Mouse (Mus musculus) T-helper 1 cell (primary cell): ENCODE data around the gene Ubl7.

ENCODE experiments used
- in situ Hi-C: fragments of 300-600 bp; cut with MboI, MseI; formaldehyde crosslinking; loops from one replicate; pipeline ENCODE4 v1.15.1; 2025; ENCODE audit warnings: high pct_unique_total_duplicates

The Ubl7 gene

DNA sequence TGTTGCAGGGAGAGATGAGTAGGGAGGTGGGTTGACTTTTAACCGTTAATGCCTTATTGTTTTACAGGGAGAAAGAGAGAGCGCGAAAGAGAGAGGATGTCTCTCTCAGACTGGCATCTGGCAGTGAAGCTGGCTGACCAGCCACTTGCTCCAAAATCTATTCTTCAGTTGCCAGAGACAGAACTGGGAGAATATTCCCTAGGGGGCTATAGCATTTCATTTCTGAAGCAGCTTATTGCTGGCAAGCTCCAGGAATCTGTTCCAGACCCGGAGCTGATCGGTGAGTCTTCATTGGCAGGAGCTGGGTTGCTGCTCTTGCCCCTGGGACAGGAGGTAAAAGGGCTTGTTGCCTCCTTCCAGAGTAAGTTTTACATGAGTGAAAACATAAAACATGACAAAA is 1.8 kb downstream of the Ubl7 start:
- in situ Hi-C loops, result no loop called here

- in situ Hi-C loops, result no loop called here
These were observed 10.8 kb downstream of the Ubl7 start for GRCm38 (mm10) chr9:57921491-57922060.

DNA sequence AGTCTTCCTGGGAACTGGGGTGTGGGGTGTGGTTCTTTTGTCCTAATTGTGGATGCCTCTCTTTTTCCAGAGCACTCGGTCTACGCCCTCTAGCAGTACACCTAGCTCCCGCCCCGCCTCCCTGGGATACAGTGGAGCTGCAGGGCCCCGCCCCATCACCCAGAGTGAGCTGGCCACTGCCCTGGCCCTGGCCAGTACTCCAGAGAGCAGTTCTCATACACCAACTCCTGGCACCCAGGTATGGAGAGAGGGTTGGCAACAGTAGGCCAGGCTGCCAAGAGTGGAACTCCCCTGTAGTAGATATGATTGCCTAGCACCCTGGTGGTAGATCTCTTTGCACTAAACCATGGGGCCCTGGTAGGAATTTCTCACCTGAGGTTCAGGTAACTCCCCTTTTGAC is 11.6 kb downstream of the Ubl7 start:
- in situ Hi-C loops, result no loop called here

DNA sequence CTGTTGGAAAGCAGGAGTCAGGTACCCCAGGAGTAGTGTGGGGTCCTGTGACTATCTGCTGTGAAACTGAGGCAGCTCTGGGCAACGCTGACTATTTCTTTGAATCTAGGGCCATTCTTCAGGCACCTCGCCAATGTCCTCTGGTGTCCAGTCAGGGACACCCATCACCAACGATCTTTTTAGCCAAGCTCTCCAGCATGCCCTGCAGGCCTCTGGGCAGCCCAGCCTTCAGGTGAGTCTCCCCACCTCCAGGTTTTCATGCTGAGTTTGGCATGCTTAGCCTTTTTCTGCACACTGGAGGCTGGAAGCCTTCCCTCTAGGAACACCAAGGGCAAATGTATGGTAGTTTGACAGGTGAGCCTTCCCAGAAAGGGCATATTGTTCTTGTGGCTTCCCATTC is 12.3 kb downstream of the Ubl7 start:
- in situ Hi-C loops, result no loop called here

DNA sequence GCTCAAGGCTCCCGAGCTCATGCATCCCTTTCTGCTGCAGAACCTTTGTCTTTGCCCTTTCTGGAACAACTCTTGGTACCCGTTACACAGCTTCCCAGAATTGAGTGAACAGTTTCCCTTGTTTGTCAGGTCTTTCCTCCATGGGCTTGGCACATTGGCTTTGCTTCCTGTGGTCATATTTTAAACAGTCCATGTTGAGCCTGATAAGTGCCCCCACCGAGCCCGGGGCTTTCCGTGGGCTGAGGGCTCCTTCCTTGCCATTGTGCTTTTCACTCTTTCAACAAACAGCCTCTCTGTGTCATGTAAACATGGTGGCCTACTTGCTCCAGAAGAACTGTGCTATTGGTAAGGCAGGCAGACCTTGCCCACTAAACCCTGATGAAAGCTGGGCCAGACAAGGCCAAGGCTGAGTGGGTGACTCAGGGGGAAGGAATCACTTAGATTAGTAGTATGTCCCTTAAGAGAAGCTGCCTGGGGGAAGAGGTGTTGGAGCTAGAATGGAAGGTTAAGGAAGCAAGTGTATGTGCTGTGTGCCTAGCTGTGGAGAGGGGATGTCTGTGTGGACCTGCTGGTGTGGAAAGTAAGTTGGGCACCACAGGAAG is 20.5 kb downstream of the Ubl7 start:
- in situ Hi-C loops, result no loop called here

DNA sequence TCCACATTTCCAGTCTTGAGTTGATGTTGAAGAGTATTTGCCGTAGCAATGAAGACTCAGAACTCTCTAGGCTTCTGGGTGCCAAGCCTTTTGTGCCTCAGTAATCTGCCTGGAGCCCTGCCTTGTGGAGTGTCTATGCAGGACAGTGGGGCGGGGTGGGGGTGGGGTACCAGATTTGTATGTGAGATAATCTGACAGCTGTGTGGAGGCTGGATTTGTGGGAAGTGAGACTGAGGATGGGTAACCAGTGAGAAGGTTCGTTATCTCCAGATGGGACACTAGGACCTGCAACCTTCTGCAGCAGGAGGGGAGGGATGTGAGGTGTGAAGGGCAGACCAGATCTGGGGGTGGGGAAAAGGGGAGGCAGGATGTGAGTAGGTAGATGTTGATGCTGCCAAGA is 21.5 kb downstream of the Ubl7 start:
- in situ Hi-C loops, result no loop called here

- in situ Hi-C loops, result no loop called here
These were observed 22.2 kb downstream of the Ubl7 start for GRCm38 (mm10) chr9:57932831-57933602.

DNA sequence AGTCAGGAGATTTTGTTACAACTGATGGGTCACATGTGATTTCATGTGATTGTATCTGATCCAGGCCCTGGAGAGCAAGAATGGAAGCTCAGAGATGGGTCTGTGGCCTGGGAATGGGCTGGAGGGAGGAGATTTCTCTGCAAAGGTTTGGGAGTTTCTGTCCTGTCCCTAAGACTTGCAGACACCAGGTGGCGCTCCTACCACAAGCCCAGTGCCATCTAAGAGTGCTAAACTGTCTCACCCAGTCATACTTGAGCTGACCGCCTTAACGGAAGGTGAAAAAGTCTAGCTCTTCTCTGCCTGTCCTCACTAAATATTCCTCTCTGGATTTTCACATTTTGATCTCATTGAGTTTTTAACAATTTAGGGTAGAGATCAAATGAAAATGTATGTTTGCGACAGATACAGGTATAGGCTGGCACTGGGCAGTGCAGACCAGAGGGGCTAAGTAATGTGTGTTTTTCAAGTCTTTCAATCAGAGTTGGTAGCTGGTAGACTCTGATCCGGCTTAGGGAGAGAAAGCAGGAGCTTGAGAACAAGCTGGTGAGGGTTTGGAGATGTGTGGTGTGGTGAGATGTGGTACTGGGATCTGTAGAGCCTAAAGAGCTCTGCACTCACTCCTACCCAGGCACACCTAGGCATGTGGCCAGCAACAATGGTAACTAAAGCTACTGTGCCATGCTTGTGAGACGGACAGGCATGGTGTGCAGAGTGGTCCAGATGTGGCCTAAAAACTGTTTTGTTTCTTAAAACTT is 25.1 kb downstream of the Ubl7 start:
- in situ Hi-C loops, result loop anchor here (5.0 kb wide), 2 partner anchors 56 to 74 kb away; no protein-coding TSS in a partner anchor

DNA sequence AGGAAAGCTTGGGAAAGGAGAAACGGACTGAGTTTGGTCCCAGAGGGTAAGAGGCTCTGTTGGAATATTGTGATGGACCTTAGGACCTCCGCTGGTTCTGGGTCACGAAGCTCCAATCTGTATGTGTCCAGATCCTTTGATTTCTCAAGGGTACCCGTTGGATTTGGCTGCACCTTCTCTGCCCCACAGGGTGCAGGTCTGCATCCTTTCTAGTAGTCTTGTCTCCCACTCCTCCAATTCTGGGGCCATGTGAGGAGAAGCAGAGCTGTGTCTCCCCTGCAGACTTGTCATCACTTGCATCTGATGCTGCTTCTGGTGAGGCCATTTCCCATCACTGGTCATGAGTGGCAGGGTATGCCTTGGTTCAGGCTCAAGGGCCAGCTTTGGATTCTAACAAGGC is 26.4 kb downstream of the Ubl7 start:
- in situ Hi-C loops, result loop anchor here (5.0 kb wide), 2 partner anchors 55 to 75 kb away; no protein-coding TSS in a partner anchor

DNA sequence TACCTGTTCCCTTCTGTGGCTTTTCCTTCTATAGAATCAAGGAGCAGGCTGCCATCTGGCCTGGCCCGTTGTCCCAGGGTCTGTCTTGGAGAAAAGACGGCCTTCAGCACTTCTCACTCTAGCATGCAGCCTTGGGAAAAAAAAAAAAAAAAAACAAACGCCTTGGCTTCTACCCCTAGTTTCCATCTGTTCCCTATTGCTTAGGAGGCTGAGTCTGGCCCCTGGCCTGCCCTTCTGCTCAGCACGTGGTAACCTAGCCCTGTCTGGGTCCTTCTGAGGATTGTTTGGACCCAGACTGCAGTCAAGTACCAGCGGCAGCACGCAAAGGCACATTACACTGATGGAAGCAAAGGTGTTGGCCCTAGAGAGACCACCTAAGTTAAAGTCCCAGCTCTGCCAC is 26.9 kb downstream of the Ubl7 start:
- in situ Hi-C loops, result loop anchor here (5.0 kb wide), 2 partner anchors 55 to 75 kb away; no protein-coding TSS in a partner anchor

DNA sequence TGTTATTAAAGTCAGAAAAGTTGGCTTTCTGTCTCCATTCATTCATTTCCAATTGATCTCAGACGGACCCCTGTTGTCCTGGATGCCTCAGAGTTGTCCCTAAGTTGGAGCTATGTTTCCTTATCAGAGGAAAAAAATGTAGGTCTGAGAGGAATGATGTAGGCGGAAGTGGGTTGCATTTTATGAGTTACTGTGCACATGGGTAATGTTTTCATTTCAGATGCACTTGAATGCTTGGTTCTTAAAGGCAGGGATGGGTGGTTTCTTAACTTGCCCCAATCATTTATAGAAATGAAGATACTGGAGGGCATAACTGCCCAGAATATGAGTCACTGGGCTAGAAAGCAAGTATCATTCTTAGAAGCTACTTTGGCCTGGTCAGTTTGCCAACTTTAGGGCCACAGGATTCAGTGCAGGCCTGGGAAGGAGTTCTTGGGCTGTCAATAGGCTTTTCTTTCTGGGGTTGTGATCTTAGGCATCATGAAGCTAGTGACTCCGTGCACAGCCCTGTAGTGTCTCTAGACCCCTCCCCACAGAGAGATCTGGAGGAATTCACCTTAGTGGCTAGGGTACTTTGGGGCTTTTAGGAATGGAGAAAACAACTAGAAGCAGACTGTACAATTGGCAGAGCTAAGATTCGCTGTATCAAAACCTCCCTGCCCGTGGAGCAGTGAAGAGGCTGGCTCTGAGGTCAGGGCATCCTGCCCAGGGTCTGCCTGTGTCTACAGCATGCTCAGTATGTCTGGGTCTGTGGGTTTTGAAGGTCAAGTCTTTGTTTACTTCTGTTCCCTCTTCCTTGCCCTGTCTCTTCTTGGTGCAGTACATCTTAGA is 27.7 kb downstream of the Ubl7 start:
- in situ Hi-C loops, result loop anchor here (5.0 kb wide), 2 partner anchors 54 to 76 kb away; no protein-coding TSS in a partner anchor

DNA sequence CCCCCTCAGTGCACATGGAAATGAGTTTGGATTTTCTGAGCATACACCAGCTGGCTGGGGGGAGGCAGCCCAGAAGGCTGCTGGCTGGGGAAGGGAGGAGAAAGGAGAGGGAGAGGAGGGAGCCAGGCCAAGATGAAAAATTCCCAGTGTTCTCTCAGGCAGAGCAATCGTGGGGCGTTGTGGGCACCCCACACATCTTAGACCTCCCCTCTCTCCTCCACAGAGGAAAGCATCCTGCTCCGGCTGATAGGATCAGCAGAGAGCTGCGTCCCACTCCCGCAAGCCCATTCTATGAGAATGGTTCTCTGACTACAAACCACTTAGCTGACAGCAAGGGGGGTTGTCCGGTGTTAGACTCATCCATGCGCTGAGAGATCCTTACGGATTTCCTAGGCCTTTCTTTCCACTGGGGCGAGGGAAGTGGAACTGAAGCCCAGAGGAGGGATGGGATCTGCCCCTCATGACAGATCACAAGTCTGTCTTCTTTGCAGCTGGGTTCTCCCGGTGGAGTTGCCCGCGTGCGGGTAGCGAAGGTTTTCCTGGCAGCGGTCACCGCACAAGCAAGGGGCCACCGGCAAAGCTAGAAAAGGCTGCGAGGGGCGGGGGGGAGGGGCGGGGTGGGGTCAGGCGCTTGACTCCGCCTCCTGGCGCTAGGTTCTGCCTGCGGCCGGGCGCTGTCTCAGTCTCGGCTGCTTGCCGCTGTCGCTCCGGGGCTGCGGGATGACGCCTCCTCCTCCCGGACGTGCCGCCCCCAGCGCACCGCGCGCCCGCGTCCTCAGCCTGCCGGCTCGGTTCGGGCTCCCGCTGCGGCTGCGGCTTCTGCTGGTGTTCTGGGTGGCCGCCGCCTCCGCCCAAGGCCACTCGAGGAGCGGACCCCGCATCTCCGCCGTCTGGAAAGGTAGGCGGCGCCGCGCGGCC is 28.9 kb downstream of the Ubl7 start, which contains the start of gene Sema7a:
Sema7a (plus strand) TSS at position 682 of the 918 bp plus-strand sequence.
- in situ Hi-C loops, result loop anchor here (5.0 kb wide), 2 partner anchors 53 to 77 kb away; no protein-coding TSS in a partner anchor

DNA sequence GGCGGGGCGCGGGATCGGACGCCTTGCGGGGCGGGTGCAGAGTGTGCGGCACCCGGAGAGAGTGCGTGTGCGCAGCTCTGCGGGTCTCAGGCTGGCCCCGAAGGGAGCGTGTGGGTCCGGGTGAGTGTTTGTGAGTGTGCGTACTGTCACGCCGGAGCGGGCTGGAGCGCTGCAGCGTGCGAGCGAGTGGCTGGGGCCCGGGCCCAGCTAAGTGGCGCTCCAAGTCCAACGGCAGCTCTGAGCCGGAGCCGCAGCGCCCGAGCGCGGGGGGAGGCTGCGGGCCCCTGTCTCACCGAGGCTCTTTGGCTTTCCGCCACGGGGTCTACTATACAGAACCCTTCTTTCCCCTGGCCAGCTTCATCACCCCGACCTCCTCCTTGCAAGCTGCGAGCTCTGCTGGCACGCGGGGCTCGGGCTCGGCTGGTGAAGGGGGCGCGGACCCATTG is 29.6 kb downstream of the Ubl7 start:
- in situ Hi-C loops, result no loop called here

DNA sequence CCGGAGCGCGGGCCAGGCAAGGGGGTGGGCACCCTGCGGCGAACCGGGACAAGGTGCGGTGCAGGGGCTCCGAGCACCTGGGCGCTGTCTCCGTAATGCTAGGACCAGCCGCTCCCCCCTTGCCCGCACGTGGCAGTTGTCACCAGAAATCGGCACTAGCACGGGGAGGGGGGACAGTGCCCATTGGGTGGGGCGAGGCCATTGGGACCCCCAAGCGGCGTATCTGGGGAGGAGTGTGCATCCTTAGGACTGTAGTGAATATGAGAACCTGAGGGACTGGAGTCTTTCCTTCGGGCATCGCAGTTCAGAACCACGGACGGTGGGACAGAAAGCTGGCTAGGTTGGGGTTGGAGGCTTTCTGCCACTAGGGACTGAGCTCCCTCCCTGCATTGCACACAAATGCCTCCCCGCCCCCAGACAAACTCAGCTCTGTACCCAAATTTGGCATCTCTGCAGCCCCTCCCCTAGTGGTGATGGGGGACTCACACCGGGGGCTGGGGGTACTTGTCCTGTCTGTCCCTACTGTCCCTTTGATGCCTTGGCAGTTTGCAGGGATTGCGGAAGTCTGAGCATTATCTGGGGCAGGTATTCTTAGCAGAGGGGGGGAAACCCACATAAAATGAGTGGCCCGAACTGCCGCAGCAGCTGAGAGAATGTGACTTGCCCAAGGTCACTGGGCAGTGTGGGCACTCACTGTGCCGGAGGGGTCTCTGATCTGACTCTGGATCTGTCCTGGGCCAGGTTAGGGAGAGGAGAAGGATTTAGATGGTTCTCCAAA is 30.3 kb downstream of the Ubl7 start:
- in situ Hi-C loops, result no loop called here

DNA sequence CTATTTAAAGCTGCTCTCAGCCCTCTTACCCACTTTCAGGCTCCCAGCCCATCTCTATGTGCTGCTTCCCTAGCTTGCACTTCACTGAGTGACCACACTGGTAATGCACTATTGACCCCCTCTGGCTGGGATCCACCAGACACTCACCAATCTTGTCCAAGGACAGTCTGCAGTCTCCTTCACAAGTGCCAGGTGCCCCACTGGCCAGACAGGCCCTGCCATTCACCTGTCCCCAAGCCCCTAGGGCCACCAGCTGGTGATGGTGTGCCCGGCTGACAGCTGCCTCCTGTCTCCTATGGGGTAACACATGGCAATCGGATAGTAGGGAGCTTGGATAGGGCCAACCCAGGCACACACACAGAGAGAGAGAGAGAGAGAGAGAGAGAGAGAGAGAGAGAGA is 31.3 kb downstream of the Ubl7 start:
- in situ Hi-C loops, result no loop called here

- in situ Hi-C loops, result no loop called here
These were observed 32.3 kb downstream of the Ubl7 start for GRCm38 (mm10) chr9:57943067-57943466.

GRCm38 (mm10) chr9:57944572-57944971 is 33.8 kb downstream of the Ubl7 start:
- in situ Hi-C loops, result no loop called here

- in situ Hi-C loops, result no loop called here
These were observed 35.2 kb downstream of the Ubl7 start for GRCm38 (mm10) chr9:57945771-57946616.
